Comparison of ENCODE assay signal across 26 mouse cellular contexts in the genomic region with DNA sequence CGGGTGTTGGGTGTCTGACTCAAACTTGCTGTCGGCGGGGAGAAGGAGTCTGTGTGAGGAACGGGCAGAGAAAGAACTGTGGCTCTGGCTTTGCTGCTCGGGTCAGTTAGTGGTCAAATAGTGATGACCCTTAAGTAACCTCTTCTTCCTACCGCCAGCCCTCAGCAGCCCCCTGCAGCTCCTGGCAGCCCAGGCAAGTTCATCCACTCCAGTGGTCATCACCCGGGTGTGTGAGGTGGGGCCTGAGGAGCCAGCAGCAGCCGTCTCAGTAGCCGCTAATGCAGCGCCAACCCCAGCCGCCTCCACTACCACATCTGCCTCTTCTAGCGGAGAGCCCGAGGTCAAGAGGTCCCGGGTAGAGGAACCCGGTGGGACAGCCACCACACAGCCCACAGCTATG. TPM values are rescaled to one million over a fixed set of nuclear protein-coding genes. Genes with fewer than 3 reads are reported as not detected.
DNase-seq lines count a peak whose midpoint lies in the region; ATAC-seq lines count a peak whose summit lies in the region.
"Had no signal": no experiment of that assay in that cellular context is flagged by ENCODE, and none has a peak within 500 bp of the region (broad histone marks: within the 10 kb centered on the region; RNA-seq: fewer than 3 reads in every experiment).

No protein-coding gene starts in this region.

- ATAC-seq in forebrain, embryonic 15.5 days (replicated peaks): no peak
- ATAC-seq in kidney, embryonic 15.5 days (replicated peaks; ENCODE audit: low FRiP score): no peak
- ATAC-seq in lung, embryonic 16.5 days (ENCODE audit: low read depth): no peak
- ATAC-seq in megakaryocyte-erythroid progenitor cell, adult 5-6 weeks (replicated peaks; ENCODE audit: low FRiP score, low TSS enrichment, poor library complexity, severe bottlenecking): no peak
- ATAC-seq: forebrain, embryonic 13.5 days; liver, postnatal 0 days; midbrain, embryonic 16.5 days had no signal

- no peak overlapping the region for H3K4me3 ChIP-seq in forebrain, embryonic 10.5 days
- no peak overlapping the region for H3K4me3 ChIP-seq in forebrain, embryonic 15.5 days
- no peak overlapping the region for H3K4me3 ChIP-seq in kidney, embryonic 15.5 days (replicated peaks)
- no peak overlapping the region for H3K4me3 ChIP-seq in lung, embryonic 16.5 days (ENCODE audit: low read length)
- H3K4me3 ChIP-seq: embryonic facial prominence, embryonic 12.5 days; erythroblast, embryonic 14.5 days; forebrain, embryonic 13.5 days; hindbrain, embryonic 15.5 days; limb, embryonic 12.5 days; midbrain, embryonic 10.5 days; myocyte; neural tube, embryonic 13.5 days; stomach, embryonic 15.5 days had no signal

- peaks cover 92% of the 10 kb centered on the region for H3K36me3 ChIP-seq in forebrain, embryonic 10.5 days (replicated peaks)
- peaks cover 54% of the 10 kb centered on the region for H3K36me3 ChIP-seq in forebrain, embryonic 15.5 days
- H3K36me3 ChIP-seq in kidney, embryonic 15.5 days: peaks cover 73% of the 10 kb centered on the region
- peaks cover 28% of the 10 kb centered on the region for H3K36me3 ChIP-seq in lung, embryonic 16.5 days (ENCODE audit: control insufficient read depth, insufficient read depth, low read length)

- H3K27ac ChIP-seq in forebrain, embryonic 10.5 days: 0 out of 2 replicates have a peak overlapping the region, but pooled peaks have one; percentile 17
- H3K27ac ChIP-seq in forebrain, embryonic 15.5 days (replicated peaks): no peak overlapping the region
- peak overlapping the region; percentile 10; the same call in 1 of the 2 replicates for H3K27ac ChIP-seq in kidney, embryonic 15.5 days
- H3K27ac ChIP-seq in lung, embryonic 16.5 days (ENCODE audit: low read length): peak overlapping the region; percentile 66
- H3K27ac ChIP-seq: embryonic facial prominence, embryonic 12.5 days; forebrain, embryonic 13.5 days; hindbrain, embryonic 15.5 days; limb, embryonic 12.5 days; macrophage; midbrain, embryonic 10.5 days had no signal

- H3K9ac ChIP-seq in forebrain, embryonic 15.5 days (replicated peaks): no peak overlapping the region
- no peak overlapping the region for H3K9ac ChIP-seq in kidney, embryonic 15.5 days
- H3K9ac ChIP-seq in lung, embryonic 16.5 days (ENCODE audit: low read length): no peak overlapping the region
- H3K9ac ChIP-seq: embryonic facial prominence, embryonic 12.5 days; forebrain, embryonic 13.5 days; hindbrain, embryonic 15.5 days; limb, embryonic 12.5 days; liver, postnatal 0 days; stomach, embryonic 15.5 days had no signal

- H3K9me3 ChIP-seq in forebrain, embryonic 10.5 days: no peaks in the 10 kb centered on the region
- H3K9me3 ChIP-seq in forebrain, embryonic 15.5 days: no peaks in the 10 kb centered on the region
- no peaks in the 10 kb centered on the region for H3K9me3 ChIP-seq in kidney, embryonic 15.5 days (replicated peaks)
- no peaks in the 10 kb centered on the region for H3K9me3 ChIP-seq in lung, embryonic 16.5 days (ENCODE audit: control insufficient read depth, low read length)
- H3K9me3 ChIP-seq: embryonic facial prominence, embryonic 12.5 days; forebrain, embryonic 13.5 days; G1E; hindbrain, embryonic 15.5 days; limb, embryonic 12.5 days; midbrain, embryonic 10.5 days; neural tube, embryonic 13.5 days; stomach, embryonic 15.5 days had no signal

- no peaks in the 10 kb centered on the region for H3K27me3 ChIP-seq in forebrain, embryonic 10.5 days (ENCODE audit: poor library complexity, severe bottlenecking)
- H3K27me3 ChIP-seq in forebrain, embryonic 15.5 days: no peaks in the 10 kb centered on the region
- H3K27me3 ChIP-seq in kidney, embryonic 15.5 days: no peaks in the 10 kb centered on the region
- H3K27me3 ChIP-seq in lung, embryonic 16.5 days (ENCODE audit: control insufficient read depth, insufficient read depth, low read depth, low read length): no peaks in the 10 kb centered on the region
- H3K27me3 ChIP-seq: embryonic facial prominence, embryonic 12.5 days; forebrain, embryonic 13.5 days; hindbrain, embryonic 15.5 days; limb, embryonic 12.5 days; neural tube, embryonic 13.5 days; stomach, embryonic 15.5 days had no signal

- H3K4me1 ChIP-seq in forebrain, embryonic 10.5 days: peaks cover 12% of the 10 kb centered on the region
- no peaks in the 10 kb centered on the region for H3K4me1 ChIP-seq in forebrain, embryonic 15.5 days
- H3K4me1 ChIP-seq in kidney, embryonic 15.5 days: no peaks in the 10 kb centered on the region
- peaks cover 14% of the 10 kb centered on the region for H3K4me1 ChIP-seq in lung, embryonic 16.5 days (replicated peaks; ENCODE audit: control insufficient read depth, insufficient read depth, low read length)
- H3K4me1 ChIP-seq: embryonic facial prominence, embryonic 12.5 days; forebrain, embryonic 13.5 days; hindbrain, embryonic 15.5 days; limb, embryonic 12.5 days had no signal

- no peak for DNase-seq in forebrain, embryonic 10.5 days (ENCODE audit: extremely low spot score, low spot score)
- no peak for DNase-seq in kidney, postnatal 36 days
- no peak for DNase-seq in lung, adult 18-20 months
- DNase-seq: adrenal gland, postnatal 10 days; cerebellum, adult 8-10 months; heart, postnatal 36 days; liver, postnatal 0 days; right cerebral cortex, adult 18-20 months; thymus, postnatal 25 days had no signal

- 88% methylated on average over 15 of the region's 15 CpGs for WGBS in forebrain, embryonic 10.5 days
- 80% methylated on average over 15 of the region's 15 CpGs for WGBS in forebrain, embryonic 15.5 days
- WGBS in kidney, embryonic 15.5 days: 66% methylated on average over 15 of the region's 15 CpGs
- WGBS in lung, embryonic 16.5 days: 46% methylated on average over 15 of the region's 15 CpGs

- no peak overlapping the region for H3K4me2 ChIP-seq in forebrain, embryonic 15.5 days (replicated peaks)
- H3K4me2 ChIP-seq in kidney, embryonic 15.5 days: no peak overlapping the region
- H3K4me2 ChIP-seq in lung, embryonic 16.5 days (ENCODE audit: low read depth, low read length): no peak overlapping the region
- H3K4me2 ChIP-seq: embryonic facial prominence, embryonic 12.5 days; forebrain, embryonic 13.5 days; hindbrain, embryonic 15.5 days; limb, embryonic 12.5 days; liver, embryonic 11.5 days; neural tube, embryonic 13.5 days; stomach, embryonic 15.5 days had no signal

RNA-seq across cellular contexts. Expression of a gene that starts 7.4 kb away (rescaled TPM):
- polyA plus RNA-seq in forebrain, embryonic 10.5 days (2016; fragmentation: Nextera tagmentation; extraction: Ambion mirVana): 10.6 and 12.5 TPM in 2 replicates
- polyA plus RNA-seq in forebrain, embryonic 15.5 days (2015; fragmentation: Nextera tagmentation; extraction: Ambion mirVana): 15.0 and 15.1 TPM in 2 replicates
- 10.2 and 12.9 TPM in 2 replicates for polyA plus RNA-seq in kidney, embryonic 15.5 days (2015; fragmentation: Nextera tagmentation; extraction: Ambion mirVana)
- polyA plus RNA-seq in lung, embryonic 16.5 days (2015; fragmentation: Nextera tagmentation; extraction: Ambion mirVana): 10.0 and 10.3 TPM in 2 replicates
- 16.4 and 25.5 TPM in 2 replicates for total RNA-seq in megakaryocyte-erythroid progenitor cell, adult 5-6 weeks (2014; fragmentation: Nextera tagmentation)
- 2.7 and 4.9 TPM in 2 replicates for total RNA-seq in megakaryocyte-erythroid progenitor cell, adult 5-6 weeks (2017)

RNA-seq across cellular contexts. Expression of a gene that starts 55.0 kb away (rescaled TPM):
- polyA plus RNA-seq in forebrain, embryonic 10.5 days (2016; fragmentation: Nextera tagmentation; extraction: Ambion mirVana): 4.3 and 5.2 TPM in 2 replicates
- polyA plus RNA-seq in forebrain, embryonic 15.5 days (2015; fragmentation: Nextera tagmentation; extraction: Ambion mirVana): 3.9 TPM in 2 replicates
- polyA plus RNA-seq in kidney, embryonic 15.5 days (2015; fragmentation: Nextera tagmentation; extraction: Ambion mirVana): 6.4 and 7.7 TPM in 2 replicates
- 3.1 and 3.3 TPM in 2 replicates for polyA plus RNA-seq in lung, embryonic 16.5 days (2015; fragmentation: Nextera tagmentation; extraction: Ambion mirVana)
- 12.3 and 17.0 TPM in 2 replicates for total RNA-seq in megakaryocyte-erythroid progenitor cell, adult 5-6 weeks (2014; fragmentation: Nextera tagmentation)
- 6.4 and 6.8 TPM in 2 replicates for total RNA-seq in megakaryocyte-erythroid progenitor cell, adult 5-6 weeks (2017)
